Mouse (Mus musculus) adrenal gland, adult 18-20 months (tissue): ENCODE data around the gene Ccdc97. TPM values are rescaled to one million over a fixed set of nuclear protein-coding genes. Genes with fewer than 3 reads are reported as not detected.
A peak's percentile ranks its signal among the peaks of the same experiment; 100 is the strongest.

Experiments
- DNase-seq, 2 experiments: peaks; one replicate each; pipeline ENCODE4 v3.0.0; 2021 to 2022; ENCODE audit warnings: low spot score in 2 of 2
- long read RNA-seq, 2 experiments: library from polyadenylated mRNA; stranded (forward); transcript quantifications; one replicate each; pipeline ENCODE4 v2.0.0; 2021
- total RNA-seq, 2 experiments: library from RNA; stranded (reverse); gene quantifications; 1 replicate in 1 of 2; 2 replicates in 1 of 2; pipeline ENCODE4 v1.2.3; 2021

The Ccdc97 gene
- 10 to 100 TPM; 52.1 to 53.0 TPM for total RNA-seq
- long read RNA-seq, experiment 1, transcript Ccdc97-201 (5 exons, 3,032 nt), result major isoform, 12 of 21 reads
- long read RNA-seq, experiment 1, partial matches to known transcripts, result 6 of 21 reads
- long read RNA-seq, experiment 1, other reads (novel, unspliced or antisense), result 3 of 21 reads
- long read RNA-seq, experiment 2, partial matches to known transcripts, result 0 of 6 reads
- long read RNA-seq, experiment 2, other reads (novel, unspliced or antisense), result 6 of 6 reads

- peak; percentile 85 to 88 for DNase-seq
Measured at GRCm38 (mm10) chr7:25718788-25719417, at the start of gene Ccdc97. TSS of gene Ccdc97 (minus strand) at chr7:25719088.

GRCm38 (mm10) chr7:25768229-25768628 is 49.3 kb upstream of the Ccdc97 start:
- no peak for DNase-seq

GRCm38 (mm10) chr7:25766108-25766507 is 47.2 kb upstream of the Ccdc97 start:
- no peak for DNase-seq

- DNase-seq, result no peak
Measured at GRCm38 (mm10) chr7:25764221-25764620, 45.3 kb upstream of the Ccdc97 start.

- no peak for DNase-seq
Measured at GRCm38 (mm10) chr7:25763678-25764077, 44.8 kb upstream of the Ccdc97 start.

- no peak for DNase-seq
Measured at GRCm38 (mm10) chr7:25761354-25761753, 42.5 kb upstream of the Ccdc97 start.

GRCm38 (mm10) chr7:25756011-25756410 is 37.1 kb upstream of the Ccdc97 start:
- peak; percentile 84 to 90 for DNase-seq

- no peak for DNase-seq
Measured at GRCm38 (mm10) chr7:25755468-25755833, 36.6 kb upstream of the Ccdc97 start.

- peak; percentile 97 to 99 for DNase-seq
Measured at GRCm38 (mm10) chr7:25754738-25755467, 36.0 kb upstream of the Ccdc97 start, which contains the start of gene Hnrnpul1. TSS of gene Hnrnpul1 (minus strand) at chr7:25754757.

- DNase-seq, result no peak
Measured at GRCm38 (mm10) chr7:25754439-25754737, 35.5 kb upstream of the Ccdc97 start.

- peak in 1 of 2 experiments; percentile 12 for DNase-seq
Measured at GRCm38 (mm10) chr7:25753643-25754438, 35.0 kb upstream of the Ccdc97 start.

GRCm38 (mm10) chr7:25753076-25753475 is 34.2 kb upstream of the Ccdc97 start:
- no peak for DNase-seq

GRCm38 (mm10) chr7:25746844-25747243 is 28.0 kb upstream of the Ccdc97 start:
- DNase-seq, result no peak

GRCm38 (mm10) chr7:25738277-25738676 is 19.4 kb upstream of the Ccdc97 start:
- DNase-seq, result no peak

GRCm38 (mm10) chr7:25736920-25737319 is 18.0 kb upstream of the Ccdc97 start:
- DNase-seq, result no peak

GRCm38 (mm10) chr7:25734991-25735390 is 16.1 kb upstream of the Ccdc97 start:
- no peak for DNase-seq

- DNase-seq, result no peak
Measured at GRCm38 (mm10) chr7:25731294-25732055, 12.6 kb upstream of the Ccdc97 start.

GRCm38 (mm10) chr7:25729862-25730261 is 11.0 kb upstream of the Ccdc97 start:
- DNase-seq, result no peak

- no peak for DNase-seq
Measured at GRCm38 (mm10) chr7:25729396-25729795, 10.5 kb upstream of the Ccdc97 start.

GRCm38 (mm10) chr7:25727800-25728199 is 8.9 kb upstream of the Ccdc97 start:
- DNase-seq, result no peak

- no peak for DNase-seq
Measured at GRCm38 (mm10) chr7:25725886-25726285, 7.0 kb upstream of the Ccdc97 start.
